Mouse (Mus musculus) megakaryocyte, embryonic 14.5 days (primary cell): Measurements from ENCODE around the gene Sgip1.

ENCODE experiments used
- FLI1 ChIP-seq: IDR thresholded peaks from 2 replicates; pipeline ENCODE4 v1.6.1; 2012; ENCODE audit warnings: low read length, inconsistent platforms, mixed read lengths
- GATA1 ChIP-seq: IDR thresholded peaks from 3 replicates; pipeline ENCODE4 v1.6.1; 2012; ENCODE audit warnings: mixed read lengths, low read length, inconsistent platforms, borderline replicate concordance

DNA sequence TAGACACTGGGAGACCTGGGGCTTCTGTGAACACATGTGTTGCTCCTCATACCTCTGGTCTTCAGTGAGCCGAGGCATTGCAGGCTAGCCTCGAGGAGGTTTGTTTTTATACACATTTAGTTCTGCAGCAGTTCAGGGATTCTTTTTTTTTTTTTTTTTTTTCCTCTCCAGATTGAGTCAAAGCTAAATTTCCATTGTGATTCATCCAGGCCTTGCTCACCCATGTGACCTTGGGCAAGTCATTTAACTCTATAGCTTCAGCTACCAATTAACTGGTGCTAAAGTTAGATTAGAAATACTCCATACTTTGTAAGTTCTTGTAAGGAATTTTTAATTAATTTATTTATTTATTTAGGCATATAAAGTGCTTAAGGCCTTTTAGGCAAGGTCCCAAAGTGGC is 145.4 kb downstream of the Sgip1 start:
- TF ChIP-seq GATA1: no peak
- TF ChIP-seq FLI1: no peak
